Mouse (Mus musculus) C2C12 (cell line): ENCODE measurements around the gene Tnni2. TPM values are rescaled to one million over a fixed set of nuclear protein-coding genes. Genes with fewer than 3 reads are reported as not detected.
A peak's percentile ranks its signal among the peaks of the same experiment; 100 is the strongest.

Source experiments
- H3K27me3 ChIP-seq: one replicate; pipeline ENCODE4 v1.6.1; 2011; ENCODE audit not compliant: control insufficient read depth, insufficient read depth, insufficient read length
- H3K36me3 ChIP-seq: one replicate; pipeline ENCODE4 v1.6.1; 2011; ENCODE audit not compliant: control insufficient read depth, insufficient read depth
- H3K4me3 ChIP-seq: one replicate; pipeline ENCODE4 v1.5.1; 2011; ENCODE audit warnings: mild to moderate bottlenecking, control low read depth; ENCODE audit not compliant: poor library complexity, insufficient read depth, severe bottlenecking
- H3K79me2 ChIP-seq: one replicate; pipeline ENCODE4 v1.6.1; 2011; ENCODE audit not compliant: control insufficient read depth, insufficient read depth
- H3K79me3 ChIP-seq: one replicate; pipeline ENCODE4 v1.6.1; 2011; ENCODE audit warnings: low read depth, control low read depth
- H3ac ChIP-seq: one replicate; pipeline ENCODE3; 2011; ENCODE audit warnings: low read depth; ENCODE audit not compliant: control insufficient read depth, insufficient read length
- CEBPB ChIP-seq: IDR thresholded peaks from one replicate; pipeline ENCODE4 v1.6.1; 2011; ENCODE audit warnings: low read depth, mild to moderate bottlenecking, control low read depth, moderate library complexity
- CTCF ChIP-seq: IDR thresholded peaks from one replicate; pipeline ENCODE4 v1.5.1; 2011; ENCODE audit not compliant: control insufficient read depth, insufficient read depth, insufficient read length
- FOSL1 ChIP-seq: IDR thresholded peaks from one replicate; pipeline ENCODE4 v1.8.0; 2011; ENCODE audit warnings: mild to moderate bottlenecking, low read length; ENCODE audit not compliant: poor library complexity, insufficient read depth, severe bottlenecking
- MAX ChIP-seq: IDR thresholded peaks from one replicate; pipeline ENCODE4 v1.6.1; 2011; ENCODE audit warnings: mild to moderate bottlenecking, control low read depth
- MYOD1 ChIP-seq: IDR thresholded peaks from one replicate; pipeline ENCODE4 v1.6.1; 2011; ENCODE audit warnings: low read depth; ENCODE audit not compliant: control insufficient read depth, insufficient read length
- MYOG ChIP-seq: IDR thresholded peaks from one replicate; pipeline ENCODE4 v1.6.1; 2011; ENCODE audit not compliant: control insufficient read depth, insufficient read length; ENCODE audit errors: extremely low read depth
- USF1 ChIP-seq: IDR thresholded peaks from one replicate; pipeline ENCODE4 v1.6.1; 2011; ENCODE audit warnings: low read depth, mild to moderate bottlenecking, control low read depth, moderate library complexity
- polyA plus RNA-seq: library from polyadenylated mRNA; unstranded; fragments of >200 nt; fragmentation: generic; extraction: Trizol; gene quantifications from one replicate; pipeline ENCODE4 v1.2.1, GENCODE M21; 2012; ENCODE audit warnings: missing spikeins

Tnni2 gene
- polyA plus RNA-seq, 1 experiment: 7.5 TPM

DNA sequence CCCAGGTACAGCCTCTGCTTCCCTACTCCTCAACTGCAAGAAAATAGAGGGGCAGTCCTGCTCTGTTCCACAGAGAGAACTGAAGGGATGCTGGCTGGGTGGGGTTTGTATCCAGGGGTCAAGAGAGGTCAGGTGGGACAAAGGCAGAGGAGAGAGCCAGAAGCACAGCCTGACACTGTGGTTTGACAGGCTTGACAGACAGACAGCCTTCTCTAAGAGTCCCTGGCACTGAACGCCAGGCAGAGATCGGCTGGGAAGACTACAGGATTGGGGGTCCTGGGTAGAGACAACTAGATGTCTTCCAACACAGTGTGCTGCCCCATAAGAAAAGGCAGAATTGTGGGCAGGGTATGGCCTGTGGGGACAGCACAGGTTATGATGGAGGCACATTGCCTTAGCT lies 37.0 kb downstream of the Tnni2 start:
- TF ChIP-seq MYOD1 (no peak), MYOG (no peak), USF1 (no peak), CTCF (no peak), MAX (no peak), FOSL1 (no peak), CEBPB (no peak)
- Histone ChIP-seq H3K36me3 (peaks cover 9% of the 10 kb centered on the region), H3K27me3 (no peaks in the 10 kb centered on the region), H3K4me3 (no peak overlapping the region), H3ac (no peak overlapping the region), H3K79me2 (peaks cover 47% of the 10 kb centered on the region), H3K79me3 (peaks cover 22% of the 10 kb centered on the region)

DNA sequence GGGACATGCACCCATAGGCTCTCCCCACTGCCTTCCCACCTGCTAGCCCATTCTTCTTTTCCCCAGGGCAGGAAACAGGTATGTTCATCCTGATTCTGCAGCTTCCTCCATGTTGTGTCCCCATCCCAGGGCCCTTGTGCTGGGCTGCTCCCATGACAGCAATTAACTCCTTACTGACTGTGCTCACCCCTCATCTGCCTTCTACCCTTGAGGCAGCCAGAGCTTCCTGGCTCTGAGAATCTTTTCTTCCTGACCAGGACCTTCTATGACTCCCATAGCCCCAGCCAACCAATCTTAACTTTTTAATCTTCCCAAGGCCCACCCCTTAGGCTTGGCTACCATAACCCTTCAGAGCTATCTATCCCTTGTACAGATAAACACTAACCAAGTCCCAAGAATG lies 37.7 kb downstream of the Tnni2 start:
- Histone ChIP-seq H3K27me3 (no peaks in the 10 kb centered on the region), H3K4me3 (no peak overlapping the region), H3K79me3 (peaks cover 15% of the 10 kb centered on the region), H3K79me2 (peaks cover 39% of the 10 kb centered on the region), H3K36me3 (peaks cover 15% of the 10 kb centered on the region), H3ac (no peak overlapping the region)
- TF ChIP-seq MYOG (no peak), CEBPB (no peak), CTCF (no peak), USF1 (no peak), MYOD1 (no peak), MAX (no peak), FOSL1 (no peak)

DNA sequence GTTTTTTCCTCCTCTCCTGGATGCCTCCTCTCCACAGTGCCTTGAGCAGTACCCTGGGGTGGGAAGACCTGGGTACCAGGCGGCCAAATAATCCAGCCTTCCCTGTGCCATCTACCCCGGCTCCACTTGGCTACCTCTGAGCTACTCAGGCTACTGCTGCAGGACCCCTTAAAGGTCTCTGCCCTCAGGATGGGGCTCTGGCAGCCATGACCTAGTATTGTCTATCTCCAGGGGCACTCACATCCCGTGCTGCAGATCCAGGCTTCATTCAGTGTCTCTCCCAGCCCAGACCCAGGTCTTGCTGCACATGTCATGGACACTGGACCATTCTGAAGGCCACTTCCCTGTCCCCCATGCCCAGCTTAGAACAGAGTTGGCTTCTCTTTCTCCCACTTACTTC lies 38.3 kb downstream of the Tnni2 start:
- peaks cover 34% of the 10 kb centered on the region for H3K79me2 ChIP-seq
- peaks cover 21% of the 10 kb centered on the region for H3K36me3 ChIP-seq
- H3K27me3 ChIP-seq: no peaks in the 10 kb centered on the region
- peaks cover 15% of the 10 kb centered on the region for H3K79me3 ChIP-seq
- H3K4me3 ChIP-seq: no peak overlapping the region
- TF ChIP-seq USF1 (no peak), MYOD1 (no peak), CEBPB (no peak), MAX (no peak), MYOG (no peak), FOSL1 (no peak), CTCF (no peak)
- no peak overlapping the region for H3ac ChIP-seq

DNA sequence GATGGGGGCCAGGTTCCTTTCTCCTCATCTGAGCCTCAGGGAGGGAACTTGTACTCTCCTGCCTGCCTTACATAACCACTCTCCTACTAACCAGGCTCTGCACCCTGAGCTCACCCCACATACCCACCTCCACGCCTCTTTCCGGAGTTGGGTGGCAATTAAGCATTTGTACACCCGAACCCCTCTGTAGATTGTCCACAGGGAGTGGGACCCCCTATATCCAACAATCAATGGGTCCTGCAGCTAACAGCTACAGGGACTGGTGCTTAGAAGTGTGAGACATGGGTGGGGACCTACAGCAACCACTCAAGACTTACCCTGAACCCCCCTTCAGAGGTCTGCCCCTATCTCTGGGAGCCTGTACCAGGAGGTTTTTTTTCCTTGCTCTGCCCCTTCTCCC lies 39.1 kb downstream of the Tnni2 start:
- Histone ChIP-seq H3ac (no peak overlapping the region), H3K36me3 (peaks cover 27% of the 10 kb centered on the region), H3K79me2 (peaks cover 26% of the 10 kb centered on the region), H3K79me3 (peaks cover 14% of the 10 kb centered on the region), H3K27me3 (no peaks in the 10 kb centered on the region), H3K4me3 (no peak overlapping the region)
- TF ChIP-seq FOSL1 (no peak), MYOG (no peak), USF1 (no peak), CEBPB (no peak), CTCF (no peak), MYOD1 (no peak), MAX (no peak)

DNA sequence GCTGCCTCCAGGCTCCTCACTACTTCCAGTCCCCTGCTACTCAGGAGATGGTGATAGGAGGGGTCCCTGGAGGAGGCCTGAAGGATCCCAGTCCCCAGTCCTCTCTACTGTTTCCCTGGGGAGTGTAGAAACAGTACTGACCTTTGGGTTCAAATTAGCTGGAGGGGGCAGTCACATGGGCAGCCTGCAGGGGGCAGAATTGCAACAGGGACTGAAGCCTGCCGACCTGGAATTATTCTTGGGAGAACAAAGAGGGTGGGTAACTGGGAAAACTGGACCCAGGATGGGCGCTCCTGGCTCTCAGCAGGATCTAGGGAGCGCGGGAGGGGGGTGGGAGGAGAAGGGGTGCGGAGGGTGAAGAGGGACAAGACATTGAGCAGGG lies 39.6 kb downstream of the Tnni2 start:
- Histone ChIP-seq H3K79me3 (peaks cover 13% of the 10 kb centered on the region), H3ac (no peak overlapping the region), H3K79me2 (peaks cover 21% of the 10 kb centered on the region), H3K36me3 (peaks cover 27% of the 10 kb centered on the region), H3K27me3 (no peaks in the 10 kb centered on the region), H3K4me3 (no peak overlapping the region)
- no peak for TF ChIP-seq MAX
- TF ChIP-seq CEBPB: no peak
- no peak for TF ChIP-seq USF1
- TF ChIP-seq CTCF: peak; percentile 37
- no peak for TF ChIP-seq FOSL1
- no peak for TF ChIP-seq MYOG

DNA sequence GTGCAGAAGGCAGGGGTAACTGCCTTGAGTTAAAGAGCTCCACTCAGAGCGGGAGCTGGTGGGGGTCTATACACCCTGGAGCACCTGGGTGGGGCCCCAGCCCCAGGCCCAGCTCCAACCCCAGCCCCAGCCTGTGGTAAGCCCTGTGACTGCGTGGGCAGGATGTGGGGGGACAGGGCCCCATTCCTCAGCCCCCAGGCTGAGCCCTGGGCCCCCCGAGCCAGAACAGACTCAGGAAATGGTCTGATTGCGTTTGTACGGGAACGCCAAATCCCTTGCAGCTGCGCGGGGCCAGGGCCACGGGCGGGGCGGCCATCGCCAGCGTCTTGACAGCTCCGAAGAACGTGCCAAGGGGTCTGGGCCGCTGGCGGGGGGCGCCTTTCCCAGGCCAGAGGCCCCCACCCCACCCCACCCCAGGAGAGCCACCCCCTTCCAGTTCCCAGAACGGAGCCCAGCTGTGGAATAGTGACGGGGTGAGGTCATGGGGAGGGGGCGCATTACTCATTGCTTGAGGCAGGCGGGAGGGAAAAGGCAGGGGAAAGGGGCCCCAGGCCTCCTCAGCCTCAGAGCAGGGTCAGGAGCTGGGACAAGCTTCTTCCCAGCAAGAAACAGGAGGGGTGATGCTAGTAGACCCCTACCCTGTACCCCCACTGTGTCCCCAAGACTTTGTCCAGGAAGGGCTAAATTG lies 40.1 kb downstream of the Tnni2 start:
- peaks cover 15% of the 10 kb centered on the region for H3K79me2 ChIP-seq
- H3K36me3 ChIP-seq: peaks cover 30% of the 10 kb centered on the region
- H3K4me3 ChIP-seq: no peak overlapping the region
- TF ChIP-seq MYOG (no peak), CEBPB (no peak), MAX (no peak), FOSL1 (no peak), MYOD1 (no peak), CTCF (no peak), USF1 (no peak)
- H3ac ChIP-seq: no peak overlapping the region
- peaks cover 8% of the 10 kb centered on the region for H3K79me3 ChIP-seq
- H3K27me3 ChIP-seq: no peaks in the 10 kb centered on the region
